Mouse (Mus musculus) C2C12 (cell line): Measurements from ENCODE around the gene Osbpl6.

Experiments used
- CTCF ChIP-seq: IDR thresholded peaks from one replicate; pipeline ENCODE4 v1.5.1; 2011; ENCODE audit not compliant: control insufficient read depth, insufficient read depth, insufficient read length
- MAX ChIP-seq: IDR thresholded peaks from one replicate; pipeline ENCODE4 v1.6.1; 2011; ENCODE audit warnings: mild to moderate bottlenecking, control low read depth
- MYOD1 ChIP-seq: IDR thresholded peaks from one replicate; pipeline ENCODE4 v1.6.1; 2011; ENCODE audit warnings: low read depth; ENCODE audit not compliant: control insufficient read depth, insufficient read length
- USF1 ChIP-seq: IDR thresholded peaks from one replicate; pipeline ENCODE4 v1.6.1; 2011; ENCODE audit warnings: low read depth, mild to moderate bottlenecking, control low read depth, moderate library complexity

DNA sequence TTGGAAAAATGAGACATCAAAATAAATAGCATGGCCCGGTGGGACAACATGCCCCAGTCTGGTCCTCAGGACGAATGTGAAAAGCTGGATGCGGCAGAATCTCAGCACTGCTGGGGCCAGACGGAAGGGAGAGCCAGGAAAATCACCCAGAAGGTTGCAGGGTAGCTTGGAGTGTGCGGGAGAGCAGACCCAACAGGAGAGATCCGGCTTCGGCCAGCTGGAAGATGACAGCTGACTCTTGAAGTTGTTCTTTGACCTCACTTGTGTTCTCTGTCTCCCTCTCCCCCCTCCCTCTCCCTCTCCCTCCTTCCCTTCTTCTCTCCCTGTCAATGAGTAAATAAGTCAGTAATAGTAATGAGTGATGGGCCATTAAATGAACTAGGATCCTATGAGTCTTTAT is 27.9 kb downstream of the Osbpl6 start:
- TF ChIP-seq CTCF (no peak), MAX (no peak), MYOD1 (no peak), USF1 (no peak)
